Mouse (Mus musculus): ENCODE results near the gene Agtpbp1. TPM values are rescaled to one million over a fixed set of nuclear protein-coding genes. Genes with fewer than 3 reads are reported as not detected.
"Not testable (repeated sequence)": the region's sequence is repeated elsewhere in the genome, so short reads cannot be mapped to it uniquely, and the experiment has no call there.

Agtpbp1 gene
- total RNA-seq (2022) = 100 to 1,000 TPM; 331 to 365 (median 343) TPM

DNA sequence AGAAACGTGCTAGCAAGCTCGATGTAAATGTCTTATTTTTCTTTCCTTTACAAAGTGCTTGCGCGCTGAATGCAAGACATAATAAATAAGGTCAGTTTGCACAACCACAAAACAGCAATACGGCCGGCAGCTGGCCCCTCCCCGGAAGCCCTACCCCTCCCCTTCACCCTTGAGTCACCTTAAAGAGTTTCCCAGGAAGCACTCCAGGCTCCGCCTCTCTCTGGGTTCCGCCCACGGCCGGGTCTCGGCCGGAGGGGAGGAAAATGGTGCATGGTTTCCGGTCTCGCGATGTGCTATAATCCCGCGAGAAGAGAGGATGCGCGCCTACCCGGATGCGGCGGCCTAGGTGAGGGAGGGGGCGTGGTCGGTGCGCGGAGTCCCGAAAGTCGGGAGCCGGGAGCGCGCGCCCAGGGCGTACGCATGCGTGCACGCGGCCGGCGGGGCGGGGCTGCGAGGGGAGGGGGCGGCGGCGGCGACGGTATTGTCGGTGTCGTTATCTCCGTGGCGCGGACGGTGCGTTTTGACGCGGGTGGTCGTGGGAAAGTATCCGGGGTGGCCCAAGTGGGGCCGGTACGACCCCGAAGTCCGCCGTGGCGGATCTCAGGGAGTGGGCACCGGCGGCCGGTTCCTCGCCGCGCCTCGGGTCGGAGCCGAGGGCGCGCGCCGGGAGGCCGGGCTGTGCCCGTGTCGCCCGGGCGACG lies at the start of gene Agtpbp1, which contains the start of gene Naa35:
TSS of gene Agtpbp1 (minus strand) at position 281 of the 701 bp plus-strand sequence.
TSS of gene Naa35 (plus strand) at position 313 of the 701 bp plus-strand sequence.
- peak; percentile 98 to 99 for DNase-seq (ENCODE audit: low spot score in 2 of 2)

GRCm38 (mm10) chr13:59634637-59635036 lies 49.6 kb upstream of the Agtpbp1 start:
- no peak for DNase-seq (ENCODE audit: low spot score in 2 of 2)

DNA sequence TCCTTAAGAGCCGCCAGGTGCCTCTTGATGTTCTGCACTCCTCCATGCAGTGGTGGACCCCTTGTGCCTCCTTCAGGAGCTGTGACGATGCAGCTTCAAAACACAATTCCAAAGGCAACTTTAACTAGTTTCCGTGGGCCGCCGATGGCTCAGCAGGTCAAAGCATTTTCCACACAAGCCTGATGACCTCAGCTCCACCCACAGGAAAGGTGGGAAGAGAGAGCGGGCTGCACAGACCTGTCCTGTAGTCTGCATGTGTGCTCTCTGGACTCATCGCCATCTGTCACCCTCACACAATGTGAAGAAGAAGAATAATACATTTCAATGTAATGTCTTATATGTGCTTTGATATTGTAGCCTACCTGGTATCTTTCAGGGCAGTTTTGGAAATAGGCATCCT lies 41.7 kb upstream of the Agtpbp1 start:
- DNase-seq (ENCODE audit: low spot score in 2 of 2) = no peak

GRCm38 (mm10) chr13:59624903-59625302 lies 39.9 kb upstream of the Agtpbp1 start:
- DNase-seq (ENCODE audit: low spot score in 2 of 2) = no peak

- DNase-seq (ENCODE audit: low spot score in 2 of 2) = no peak
These were observed 39.4 kb upstream of the Agtpbp1 start for GRCm38 (mm10) chr13:59624389-59624788.

DNA sequence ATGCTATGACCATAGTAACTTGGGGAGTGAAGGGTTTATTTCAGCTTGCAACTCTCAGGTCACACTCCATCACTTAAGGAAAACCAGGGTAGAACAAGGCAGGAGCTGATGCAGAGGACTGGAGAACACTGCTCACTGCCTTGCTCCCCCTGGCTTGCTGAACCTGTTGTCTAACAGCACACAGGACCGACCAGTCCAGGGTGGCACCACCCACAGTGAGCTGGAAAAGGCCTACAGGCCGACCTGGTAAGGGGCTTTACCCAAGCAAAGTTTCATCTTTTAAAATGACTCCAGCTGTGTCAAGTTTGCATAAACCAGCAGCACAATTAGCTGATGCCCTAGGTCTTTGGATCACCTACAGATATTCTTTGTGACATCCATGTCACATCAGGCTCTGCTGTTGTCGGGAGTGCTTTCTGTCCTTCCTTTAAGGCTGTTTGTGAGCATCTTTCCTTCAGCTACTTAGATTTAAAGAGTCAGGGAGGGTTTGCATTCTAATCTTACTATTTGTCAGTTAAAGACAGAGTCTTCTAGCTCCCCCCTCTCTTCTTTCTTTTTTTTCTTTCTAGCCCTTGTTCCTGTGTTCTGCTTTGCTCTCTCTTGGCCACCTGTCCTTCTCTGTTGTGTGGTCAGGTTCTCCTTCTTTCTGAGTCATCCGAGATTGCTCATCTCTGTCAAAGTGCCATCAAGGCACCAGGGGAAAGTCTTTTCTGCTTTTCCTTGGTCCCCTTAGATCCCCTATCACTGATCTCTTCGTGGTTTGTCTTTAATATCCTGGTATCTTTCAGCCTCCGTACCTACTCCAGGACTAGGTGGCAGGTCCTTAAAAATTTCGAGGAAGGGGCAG lies 36.8 kb upstream of the Agtpbp1 start:
- no peak for DNase-seq (ENCODE audit: low spot score in 2 of 2)

DNA sequence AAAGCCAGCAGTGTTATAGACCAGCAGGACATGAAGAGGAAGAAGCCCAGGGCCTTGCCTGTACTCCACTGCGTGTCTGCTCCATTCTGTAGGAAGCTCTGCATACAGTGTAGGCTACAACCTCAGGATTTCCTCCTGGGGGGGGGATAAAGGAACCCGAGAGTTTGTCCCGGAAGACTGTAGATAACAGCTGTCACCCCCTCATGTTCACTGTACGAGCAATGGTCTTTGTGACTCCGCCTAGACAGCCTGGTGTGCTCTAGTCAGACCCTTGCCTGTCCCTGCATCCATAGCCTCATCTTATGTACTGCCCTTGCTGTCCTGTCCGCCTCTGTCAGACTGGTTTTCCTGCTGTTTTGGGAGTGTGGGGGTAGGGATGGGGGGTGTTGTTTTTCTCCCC lies 33.4 kb upstream of the Agtpbp1 start:
- no peak for DNase-seq (ENCODE audit: low spot score in 2 of 2)

DNA sequence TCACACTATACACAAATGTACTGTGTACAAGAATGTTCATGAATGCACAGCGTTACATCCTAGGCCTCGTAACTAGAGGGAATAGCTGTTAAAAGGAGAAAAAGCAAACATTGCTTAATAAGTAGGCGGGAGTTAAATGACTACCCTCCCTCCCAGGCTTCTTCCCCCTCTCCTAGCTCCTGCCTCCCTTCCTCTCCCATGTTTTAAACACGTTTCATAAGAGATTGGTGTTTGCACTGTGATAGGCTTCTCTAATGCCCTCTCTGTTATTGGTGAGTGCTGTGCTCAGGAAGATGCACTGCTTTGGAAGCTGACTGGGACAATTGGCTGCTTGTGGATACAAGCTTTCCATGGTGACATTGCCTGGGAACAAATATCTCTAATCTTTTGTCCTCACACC lies 30.5 kb upstream of the Agtpbp1 start:
- no peak for DNase-seq (ENCODE audit: low spot score in 2 of 2)

- DNase-seq (ENCODE audit: low spot score in 2 of 2) = no peak
These were observed 30.1 kb upstream of the Agtpbp1 start for GRCm38 (mm10) chr13:59615152-59615551.

DNA sequence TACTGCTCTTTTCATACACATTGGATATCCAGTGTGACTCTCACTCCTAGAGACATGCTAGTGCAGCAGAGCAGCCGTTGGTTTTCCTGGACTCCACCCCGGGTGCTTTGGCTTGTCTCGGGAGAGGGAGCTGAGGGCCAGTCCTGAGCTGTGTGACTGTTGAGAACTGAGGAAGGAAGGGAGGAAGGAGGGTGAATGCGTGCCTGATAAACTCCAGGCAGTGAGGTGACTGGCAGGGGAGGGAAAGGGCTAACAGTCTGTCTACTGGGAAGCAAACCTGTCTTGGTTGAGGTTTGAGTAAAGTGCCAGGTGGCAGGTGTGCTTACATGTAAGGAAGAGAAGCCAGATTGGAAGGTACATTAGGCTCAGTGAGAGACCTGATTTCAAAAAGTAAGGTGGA lies 28.8 kb upstream of the Agtpbp1 start:
- DNase-seq (ENCODE audit: low spot score in 2 of 2) = no peak

DNA sequence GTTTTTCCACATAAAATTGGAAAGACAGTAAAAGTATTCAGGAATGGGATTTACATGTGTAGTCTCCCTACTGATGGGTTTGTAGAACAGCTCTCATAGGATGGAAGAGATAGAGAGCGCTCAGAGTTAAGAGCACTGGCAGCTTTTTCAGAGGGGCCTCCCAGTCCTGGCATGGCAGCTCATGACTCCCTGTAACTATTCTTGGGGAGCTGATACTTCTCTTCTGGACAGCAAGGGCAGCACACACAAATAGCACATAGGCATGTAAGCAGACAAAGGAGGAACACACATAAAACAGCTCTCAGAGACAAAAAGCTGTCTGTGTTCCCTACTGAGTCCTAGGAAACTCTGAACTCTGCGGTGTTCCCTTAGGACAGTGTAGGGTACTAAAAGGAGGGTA lies 25.4 kb upstream of the Agtpbp1 start:
- DNase-seq (ENCODE audit: low spot score in 2 of 2) = no peak

GRCm38 (mm10) chr13:59609885-59610284 lies 24.9 kb upstream of the Agtpbp1 start:
- no peak for DNase-seq (ENCODE audit: low spot score in 2 of 2)

DNA sequence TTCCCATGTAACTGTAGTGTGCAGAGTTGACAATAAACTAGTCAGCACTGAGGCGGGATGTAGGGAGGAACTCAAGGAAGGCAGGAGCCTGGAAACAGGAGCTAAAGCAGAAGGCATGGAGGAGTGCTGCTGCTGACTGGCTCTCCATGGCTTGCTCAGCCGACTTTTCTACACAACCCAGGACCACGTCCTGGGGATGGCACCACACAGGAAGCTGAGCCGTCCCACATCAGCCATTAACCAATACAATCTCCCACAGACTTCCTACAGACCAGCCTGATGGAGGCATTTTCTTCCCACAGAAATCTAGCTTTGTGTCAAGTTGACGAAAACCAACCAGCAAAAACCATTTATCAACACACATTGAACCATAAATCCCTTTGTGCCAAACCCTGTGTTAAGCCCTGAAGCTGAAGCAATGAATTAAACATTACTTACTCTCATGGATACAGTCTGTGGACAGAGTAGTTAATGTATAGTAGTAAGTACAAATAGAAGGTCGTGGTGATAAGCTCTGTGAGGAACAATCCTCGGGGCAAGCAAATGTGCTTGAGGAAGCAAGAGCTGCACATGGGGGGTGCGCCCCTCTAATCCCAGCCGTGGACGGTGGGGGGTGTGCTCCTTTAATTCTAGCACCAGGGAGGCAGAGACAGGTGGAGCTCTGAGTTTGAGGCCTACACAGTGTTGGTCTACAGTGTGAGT lies 20.3 kb upstream of the Agtpbp1 start:
- no peak for DNase-seq (ENCODE audit: low spot score in 2 of 2)

GRCm38 (mm10) chr13:59604511-59604910 lies 19.5 kb upstream of the Agtpbp1 start:
- no peak for DNase-seq (ENCODE audit: low spot score in 2 of 2)

DNA sequence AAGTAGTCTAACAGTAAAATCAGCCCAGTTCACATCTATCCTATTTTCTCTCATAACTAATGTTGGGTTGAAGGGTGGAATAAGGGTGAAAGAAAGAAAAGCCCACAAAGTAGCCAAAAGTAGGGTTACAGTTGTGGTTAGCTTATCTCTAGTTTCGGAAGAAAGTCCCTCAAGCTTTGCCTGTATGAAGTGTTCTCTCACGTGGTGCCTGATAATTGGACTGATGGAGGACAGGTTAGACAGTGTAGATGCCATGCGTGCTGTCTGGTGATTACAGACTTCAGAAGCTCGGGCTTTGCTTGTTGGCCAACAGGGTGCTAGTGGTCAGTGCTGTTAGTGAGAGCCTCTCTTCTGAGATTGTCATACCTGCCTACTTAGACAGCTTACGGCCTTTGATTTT lies 18.1 kb upstream of the Agtpbp1 start:
- no peak for DNase-seq (ENCODE audit: low spot score in 2 of 2)

GRCm38 (mm10) chr13:59592630-59593029 lies 7.6 kb upstream of the Agtpbp1 start:
- DNase-seq (ENCODE audit: low spot score in 2 of 2) = no peak

DNA sequence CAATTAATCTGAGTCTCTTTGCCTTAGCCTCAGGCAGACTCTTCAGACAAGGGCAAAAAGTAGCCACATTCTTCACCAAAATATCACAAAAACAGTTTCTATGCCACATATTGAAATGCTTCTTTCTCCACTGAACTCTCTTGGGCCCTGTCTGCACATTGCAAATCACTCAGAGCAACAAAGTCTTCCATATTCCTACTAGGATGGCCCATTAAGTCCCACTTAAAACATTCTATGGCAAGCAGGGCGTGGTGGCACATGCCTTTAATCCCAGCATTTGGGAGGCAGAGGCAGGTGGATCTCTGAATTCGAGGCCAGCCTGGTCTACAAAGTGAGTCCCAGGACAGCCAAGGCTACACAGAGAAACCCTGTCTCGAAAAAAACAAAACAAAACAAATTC lies 7.0 kb upstream of the Agtpbp1 start:
- not testable (repeated sequence) for DNase-seq (ENCODE audit: low spot score in 2 of 2)

DNA sequence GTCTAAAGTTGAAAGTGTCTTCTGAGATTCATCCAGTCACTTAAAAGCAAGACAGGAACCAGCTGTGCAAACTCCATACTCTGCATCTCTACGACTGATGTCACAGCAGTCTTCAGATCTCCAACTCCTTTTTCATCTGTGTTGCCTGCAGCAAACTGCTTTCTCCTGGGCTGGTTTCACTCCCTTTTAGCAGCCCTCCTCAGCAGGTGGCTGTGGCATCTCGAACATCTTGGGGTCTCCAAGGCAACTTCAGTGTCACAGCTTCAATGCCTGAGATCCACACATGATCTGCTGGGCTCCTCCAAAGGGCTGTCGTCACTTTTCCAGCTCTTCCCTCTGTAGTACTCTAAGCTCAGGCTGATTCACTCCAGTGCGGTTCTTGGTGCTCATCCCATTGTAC lies 5.7 kb upstream of the Agtpbp1 start:
- DNase-seq (ENCODE audit: low spot score in 2 of 2) = no peak

DNA sequence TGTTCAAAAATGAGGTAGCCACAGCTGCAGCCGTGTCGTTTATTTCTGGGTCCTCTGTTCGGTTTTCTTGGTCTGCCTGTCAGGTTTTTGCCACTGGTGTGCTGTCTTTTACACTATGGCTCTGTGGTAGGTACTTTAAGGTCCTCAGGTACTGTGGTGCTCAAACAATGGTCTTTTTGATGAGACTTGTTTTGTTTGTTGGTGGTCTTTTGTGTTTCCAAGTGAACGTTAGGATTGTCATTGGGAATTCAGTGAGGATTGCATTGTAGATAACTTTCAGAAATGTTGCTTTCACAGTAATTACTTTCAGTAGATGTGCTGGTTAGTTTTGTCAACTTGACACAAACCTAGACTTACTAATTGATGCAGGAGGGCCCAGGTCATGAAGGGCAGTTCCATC lies 4.6 kb upstream of the Agtpbp1 start:
- DNase-seq (ENCODE audit: low spot score in 2 of 2) = no peak

- DNase-seq (ENCODE audit: low spot score in 2 of 2) = no peak
These were observed 2.2 kb upstream of the Agtpbp1 start for GRCm38 (mm10) chr13:59587201-59587600.

GRCm38 (mm10) chr13:59585648-59586005 lies 600 bp upstream of the Agtpbp1 start:
- DNase-seq (ENCODE audit: low spot score in 2 of 2) = peak in 1 of 2 experiments; percentile 24

DNA sequence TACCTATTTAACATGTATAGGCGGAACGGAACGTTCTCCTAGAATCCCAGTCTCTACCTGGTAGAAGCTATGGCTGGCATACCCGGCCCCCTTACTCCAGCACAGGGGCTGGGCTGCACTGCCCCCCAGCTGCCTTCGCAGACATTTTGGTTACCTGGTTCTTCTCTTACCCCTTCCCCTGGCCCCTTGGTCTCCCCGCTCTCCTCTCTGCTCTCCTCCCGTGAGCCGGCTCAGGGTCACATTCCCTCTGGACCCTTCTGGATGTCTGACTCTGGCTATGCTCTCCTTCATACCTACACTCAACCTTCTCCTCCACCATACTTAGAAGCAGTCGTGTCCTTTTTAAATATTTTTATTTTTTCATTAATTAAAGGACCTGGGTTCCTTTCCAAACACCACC lies 546 bp downstream of the Agtpbp1 start:
- DNase-seq (ENCODE audit: low spot score in 2 of 2) = peak; percentile 39 to 45

Measured in layer of hippocampus, adult 8-10 months (tissue).